Mouse (Mus musculus) kidney, embryonic 15.5 days (tissue): ENCODE results near the gene Orm3. TPM values are rescaled to one million over a fixed set of nuclear protein-coding genes. Genes with fewer than 3 reads are reported as not detected.

Experiments
- ATAC-seq: fragments of 200-750 bp; cut with Nextera tagmentation; replicated peaks from 2 replicates; pipeline ENCODE4 v1.8.0; 2017; ENCODE audit warnings: moderate TSS enrichment; ENCODE audit not compliant: low FRiP score
- H3K27ac ChIP-seq: fragments of 300-500 bp; sonication (generic); 2 replicates; pipeline ENCODE4 v1.5.1; 2015; ENCODE audit warnings: mild to moderate bottlenecking, inconsistent platforms
- H3K27me3 ChIP-seq: fragments of 300-500 bp; sonication (generic); 2 replicates; pipeline ENCODE4 v1.6.1; 2015; ENCODE audit warnings: inconsistent platforms
- H3K36me3 ChIP-seq: fragments of 300-500 bp; sonication (generic); 2 replicates; pipeline ENCODE4 v1.6.1; 2015; ENCODE audit warnings: inconsistent platforms
- H3K4me1 ChIP-seq: fragments of 300-500 bp; sonication (generic); 2 replicates; pipeline ENCODE4 v1.6.1; 2015; ENCODE audit warnings: inconsistent platforms
- H3K4me2 ChIP-seq: fragments of 300-500 bp; sonication (generic); 2 replicates; pipeline ENCODE4 v1.6.1; 2015; ENCODE audit warnings: moderate library complexity, mild to moderate bottlenecking, inconsistent platforms
- H3K4me3 ChIP-seq: fragments of 300-500 bp; sonication (generic); replicated peaks from 2 replicates; pipeline ENCODE4 v1.5.1; 2015; ENCODE audit warnings: mild to moderate bottlenecking, inconsistent platforms
- H3K9ac ChIP-seq: fragments of 300-500 bp; sonication (generic); 2 replicates; pipeline ENCODE4 v1.6.1; 2015; ENCODE audit warnings: mild to moderate bottlenecking, inconsistent platforms
- H3K9me3 ChIP-seq: fragments of 300-500 bp; sonication (generic); replicated peaks from 2 replicates; pipeline ENCODE4 v1.6.1; 2016; ENCODE audit warnings: inconsistent platforms
- WGBS: fragments of 180-500 bp; shearing (Covaris S2); methylation state at CpG from one replicate; pipeline ENCODE4 v1.1.7; 2015; ENCODE audit warnings: mixed read lengths; 5-methylcytosine and 5-hydroxymethylcytosine counted together
- polyA plus RNA-seq: library from polyadenylated mRNA; unstranded; fragments of >200 nt; fragmentation: Nextera tagmentation; extraction: Ambion mirVana; gene quantifications from 2 replicates; pipeline ENCODE4 v1.2.1, GENCODE M21; 2015

Orm3 gene
- polyA plus RNA-seq, 1 experiment from 2014 or later = not detected

DNA sequence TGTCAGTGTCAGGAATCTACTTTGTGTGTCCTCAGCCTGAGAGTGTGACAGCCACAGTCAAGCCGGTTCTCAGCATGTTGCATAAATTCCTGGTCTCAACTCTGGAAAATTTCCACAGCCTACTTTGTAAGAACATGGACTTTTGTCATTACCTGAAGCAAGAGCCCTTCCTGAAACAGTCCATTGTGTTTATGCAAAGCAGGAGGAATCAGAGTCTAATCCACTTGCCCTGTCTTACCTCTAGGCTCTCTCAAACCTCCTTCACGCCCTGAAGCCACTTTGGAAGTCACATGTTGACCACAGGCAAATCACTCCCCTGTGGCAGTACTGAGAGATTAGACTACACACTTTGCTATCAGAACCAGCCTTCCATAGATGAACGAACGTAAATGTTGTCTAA is 13.5 kb upstream of the Orm3 start:
- Histone ChIP-seq H3K4me3 (no peak overlapping the region), H3K27ac (no peak overlapping the region), H3K4me1 (no peaks in the 10 kb centered on the region), H3K9ac (no peak overlapping the region), H3K4me2 (no peak overlapping the region), H3K27me3 (no peaks in the 10 kb centered on the region), H3K36me3 (no peaks in the 10 kb centered on the region), H3K9me3 (no peaks in the 10 kb centered on the region)
- ATAC-seq = no peak
- WGBS = 68% methylated on average over 4 of the region's 4 CpGs

DNA sequence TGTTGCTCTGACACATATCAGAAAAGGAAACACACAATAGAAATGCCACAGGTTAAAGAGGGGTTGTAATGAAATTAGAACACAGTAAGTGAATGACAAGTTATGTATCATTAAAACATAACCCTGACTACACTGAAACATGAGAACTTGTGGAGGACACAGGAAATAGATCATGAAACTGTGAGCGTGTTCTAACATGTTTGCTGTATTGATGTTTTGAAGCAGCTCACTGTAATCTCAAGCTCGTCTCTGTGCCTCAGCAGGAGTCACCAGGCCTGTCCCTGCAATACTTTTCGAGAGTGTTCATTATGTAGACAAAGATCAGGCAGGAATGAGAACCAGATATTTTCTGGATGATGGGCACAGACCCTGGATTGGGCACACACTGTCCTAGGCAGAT is 12.4 kb upstream of the Orm3 start:
- WGBS = 66% methylated on average over 3 of the region's 3 CpGs
- H3K9ac ChIP-seq = no peak overlapping the region
- H3K4me3 ChIP-seq = no peak overlapping the region
- no peak for ATAC-seq
- no peaks in the 10 kb centered on the region for H3K9me3 ChIP-seq
- no peak overlapping the region for H3K27ac ChIP-seq
- H3K36me3 ChIP-seq = no peaks in the 10 kb centered on the region
- no peaks in the 10 kb centered on the region for H3K27me3 ChIP-seq
- H3K4me2 ChIP-seq = no peak overlapping the region
- no peaks in the 10 kb centered on the region for H3K4me1 ChIP-seq

DNA sequence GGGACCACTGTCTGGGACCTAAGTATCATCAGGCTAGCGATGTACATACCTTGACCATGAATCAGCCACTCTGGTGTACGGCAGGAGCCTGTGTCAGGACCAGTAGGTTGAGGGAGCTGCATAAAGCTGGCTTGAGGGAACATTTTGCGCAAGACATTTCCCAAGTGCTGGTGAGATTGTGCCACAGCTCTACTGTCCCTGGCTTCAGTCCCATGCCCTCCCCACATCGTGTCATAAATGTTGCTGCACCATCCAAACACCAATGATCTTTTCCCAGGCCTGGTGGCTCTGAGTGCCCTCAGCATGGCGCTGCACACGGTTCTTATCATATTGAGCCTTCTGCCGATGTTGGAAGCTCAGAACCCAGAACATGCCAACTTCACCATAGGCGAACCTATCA is 11.7 kb upstream of the Orm3 start, which contains the start of gene Orm1:
Gene Orm1, plus strand, starts transcription at position 266 of the 400 bp plus-strand sequence.
- WGBS = 84% methylated on average over 8 of the region's 8 CpGs
- H3K4me1 ChIP-seq = no peaks in the 10 kb centered on the region
- H3K9ac ChIP-seq = no peak within 1 kb of the TSS
- H3K36me3 ChIP-seq = no peaks in the 10 kb centered on the region
- no peak within 1 kb of the TSS for H3K27ac ChIP-seq
- no peaks in the 10 kb centered on the region for H3K27me3 ChIP-seq
- H3K4me2 ChIP-seq = no peak within 1 kb of the TSS
- H3K4me3 ChIP-seq = no peak within 1 kb of the TSS
- ATAC-seq = no peak
- H3K9me3 ChIP-seq = no peaks in the 10 kb centered on the region

DNA sequence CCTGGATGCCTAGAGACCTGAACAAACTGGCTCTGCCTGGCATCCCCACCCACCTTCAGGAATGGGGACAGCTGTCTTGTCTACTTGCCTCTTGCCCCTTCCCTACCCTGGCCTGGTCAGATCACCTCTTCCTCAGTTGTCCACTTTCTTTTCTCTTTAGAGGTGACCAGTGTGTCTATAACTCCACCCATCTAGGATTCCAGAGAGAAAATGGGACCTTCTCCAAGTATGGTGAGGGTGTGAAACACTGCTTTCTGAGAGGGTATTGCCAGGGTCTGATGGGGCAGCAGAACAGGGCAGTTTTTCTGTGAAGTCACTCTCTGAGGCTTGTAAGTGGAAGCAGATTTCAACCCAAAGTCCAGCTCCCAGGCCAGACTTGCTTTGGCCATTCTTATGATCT is 10.7 kb upstream of the Orm3 start:
- Histone ChIP-seq H3K27ac (no peak overlapping the region), H3K9me3 (no peaks in the 10 kb centered on the region)
- no peak for ATAC-seq

DNA sequence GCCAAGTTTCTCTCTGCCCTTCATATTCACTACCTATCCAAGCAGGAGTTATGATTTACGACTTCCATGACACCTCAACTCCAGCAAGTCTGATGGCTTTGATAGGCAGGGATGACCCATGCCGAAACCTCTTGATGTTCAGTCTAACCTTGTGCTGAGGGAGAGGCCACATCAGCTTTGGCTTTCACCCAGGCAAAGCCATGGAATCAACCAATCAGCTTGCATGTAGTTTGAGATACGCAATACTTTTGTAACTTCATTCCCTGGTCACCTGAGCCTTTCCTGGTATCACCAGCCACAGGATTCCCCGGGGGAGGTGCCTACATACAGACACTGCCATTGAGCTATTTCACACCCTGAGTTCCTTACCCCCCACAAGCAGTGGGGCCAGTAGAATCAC is 9.3 kb upstream of the Orm3 start:
- Histone ChIP-seq H3K4me3 (no peak overlapping the region), H3K4me2 (no peak overlapping the region), H3K9ac (no peak overlapping the region), H3K27ac (no peak overlapping the region), H3K4me1 (no peaks in the 10 kb centered on the region), H3K27me3 (no peaks in the 10 kb centered on the region), H3K36me3 (no peaks in the 10 kb centered on the region), H3K9me3 (no peaks in the 10 kb centered on the region)
- ATAC-seq = no peak
- WGBS = 80% methylated on average over 4 of the region's 4 CpGs

More for the DNA sequence above, 10.7 kb upstream of the Orm3 start:
- no peaks in the 10 kb centered on the region for H3K4me1 ChIP-seq
- H3K4me3 ChIP-seq = no peak overlapping the region
- no peak overlapping the region for H3K9ac ChIP-seq
- H3K36me3 ChIP-seq = no peaks in the 10 kb centered on the region
- no peak overlapping the region for H3K4me2 ChIP-seq
- no peaks in the 10 kb centered on the region for H3K27me3 ChIP-seq

DNA sequence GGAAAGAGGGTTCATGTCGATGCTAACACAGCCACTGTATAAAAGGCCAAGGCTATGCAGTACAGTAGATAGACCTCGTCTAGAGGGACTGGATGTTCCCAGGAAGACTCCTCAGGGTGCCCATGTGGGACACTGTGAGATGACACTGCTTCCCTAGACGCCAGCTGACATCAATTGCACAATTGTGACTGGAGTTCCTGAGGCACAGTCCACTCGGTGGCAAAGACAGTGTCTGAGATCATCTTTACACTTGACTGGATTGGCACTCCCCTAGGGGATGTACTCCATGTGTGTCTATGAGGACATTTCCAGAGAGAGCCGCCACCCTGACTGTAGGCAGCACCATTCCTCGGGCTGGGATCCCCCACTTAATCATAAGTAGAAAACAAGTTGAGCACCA is 7.4 kb upstream of the Orm3 start:
- Histone ChIP-seq H3K4me2 (no peak overlapping the region), H3K36me3 (no peaks in the 10 kb centered on the region), H3K9ac (no peak overlapping the region), H3K4me1 (no peaks in the 10 kb centered on the region), H3K27ac (no peak overlapping the region), H3K4me3 (no peak overlapping the region), H3K27me3 (no peaks in the 10 kb centered on the region), H3K9me3 (no peaks in the 10 kb centered on the region)
- ATAC-seq = 0 out of 2 replicates have a peak, but pooled peaks have one; percentile 9
- 69% methylated on average over 6 of the region's 6 CpGs for WGBS

DNA sequence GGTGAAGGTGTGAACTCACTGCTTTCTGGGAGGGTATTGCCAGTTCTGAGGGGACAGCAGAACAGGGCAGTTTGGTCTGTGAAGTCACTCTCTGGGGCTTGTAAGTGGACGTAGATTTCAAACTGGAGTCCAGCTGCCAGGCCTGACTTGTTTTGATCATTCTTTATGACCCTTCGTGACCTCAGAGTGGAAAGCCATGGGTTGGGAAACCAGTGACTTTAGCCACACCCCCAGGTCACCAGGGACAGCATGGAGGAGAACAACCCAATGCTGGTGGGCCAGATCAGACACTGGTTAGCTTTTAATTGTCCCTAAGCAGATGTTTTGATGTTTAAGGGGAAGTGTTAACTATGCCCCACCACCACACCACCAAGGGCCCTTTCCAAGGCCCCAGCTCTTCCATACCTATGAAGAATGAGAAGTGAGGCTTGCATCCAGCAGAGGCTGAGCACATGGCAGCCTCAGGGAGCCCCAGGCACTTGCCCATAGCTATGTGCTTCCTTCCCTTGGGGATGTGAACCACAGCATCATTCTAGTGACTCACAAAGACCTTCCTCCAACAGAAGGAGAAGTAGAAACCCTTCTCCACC is 1.1 kb downstream of the Orm3 start:
- WGBS = 52% methylated on average over 2 of the region's 2 CpGs
- H3K4me3 ChIP-seq = no peak overlapping the region
- ATAC-seq = no peak

DNA sequence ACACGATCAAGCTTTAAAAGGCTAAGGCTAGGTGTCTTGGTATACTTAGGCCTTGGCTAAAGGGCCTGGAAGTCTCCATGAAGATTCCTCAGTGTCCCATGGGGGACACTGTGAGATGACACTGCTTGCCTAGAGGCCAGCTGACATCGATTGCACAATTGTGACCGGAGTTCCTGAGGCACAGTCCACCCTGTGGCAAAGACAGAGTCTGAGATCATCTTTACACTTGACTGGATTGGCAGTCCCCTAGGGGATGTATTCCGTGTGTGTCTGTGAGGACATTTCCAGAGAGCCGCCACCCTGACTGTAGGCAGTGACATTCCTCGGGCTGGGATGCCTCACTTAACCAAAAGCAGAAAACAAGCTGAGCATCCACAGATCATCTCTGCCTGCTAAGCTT is 3.9 kb downstream of the Orm3 start:
- no peaks in the 10 kb centered on the region for H3K9me3 ChIP-seq
- no peak overlapping the region for H3K9ac ChIP-seq
- no peaks in the 10 kb centered on the region for H3K36me3 ChIP-seq
- 74% methylated on average over 6 of the region's 6 CpGs for WGBS
- H3K27me3 ChIP-seq = no peaks in the 10 kb centered on the region
- H3K4me1 ChIP-seq = no peaks in the 10 kb centered on the region
- ATAC-seq = no peak
- no peak overlapping the region for H3K4me3 ChIP-seq
- H3K27ac ChIP-seq = no peak overlapping the region
- no peak overlapping the region for H3K4me2 ChIP-seq

More for the DNA sequence above, 1.1 kb downstream of the Orm3 start:
- Histone ChIP-seq H3K27me3 (no peaks in the 10 kb centered on the region), H3K9me3 (no peaks in the 10 kb centered on the region), H3K9ac (no peak overlapping the region), H3K27ac (no peak overlapping the region), H3K4me1 (no peaks in the 10 kb centered on the region), H3K4me2 (no peak overlapping the region), H3K36me3 (no peaks in the 10 kb centered on the region)

DNA sequence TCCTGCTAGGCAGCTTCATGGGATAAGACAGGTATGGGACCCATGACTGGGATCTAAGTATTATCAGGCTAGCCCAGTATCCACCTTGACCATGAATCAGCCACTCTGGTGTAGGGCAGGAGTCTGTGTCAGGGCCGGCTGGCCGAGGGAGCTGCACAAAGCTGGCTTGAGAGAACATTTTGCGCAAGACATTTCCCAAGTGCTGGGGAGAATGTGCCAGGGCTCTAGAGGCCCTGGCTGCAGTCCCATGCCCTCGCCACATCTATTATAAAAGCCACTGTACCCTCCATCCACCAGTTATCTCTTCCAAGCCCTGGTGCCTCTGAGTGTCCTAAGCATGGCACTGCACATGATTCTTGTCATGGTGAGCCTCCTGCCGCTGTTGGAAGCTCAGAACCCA is 6.2 kb downstream of the Orm3 start, which contains the start of gene Orm2:
Gene Orm2, plus strand, starts transcription at position 300 of the 400 bp plus-strand sequence.
- no peak within 1 kb of the TSS for H3K4me3 ChIP-seq
- H3K9ac ChIP-seq = no peak within 1 kb of the TSS
- 94% methylated on average over 5 of the region's 5 CpGs for WGBS
- no peak within 1 kb of the TSS for H3K4me2 ChIP-seq
- H3K4me1 ChIP-seq = no peaks in the 10 kb centered on the region
- peaks cover under 1% of the 10 kb centered on the region; the same call in 1 of the 2 replicates for H3K36me3 ChIP-seq
- H3K27me3 ChIP-seq = no peaks in the 10 kb centered on the region
- no peak for ATAC-seq
- H3K9me3 ChIP-seq = no peaks in the 10 kb centered on the region
- H3K27ac ChIP-seq = no peak within 1 kb of the TSS

DNA sequence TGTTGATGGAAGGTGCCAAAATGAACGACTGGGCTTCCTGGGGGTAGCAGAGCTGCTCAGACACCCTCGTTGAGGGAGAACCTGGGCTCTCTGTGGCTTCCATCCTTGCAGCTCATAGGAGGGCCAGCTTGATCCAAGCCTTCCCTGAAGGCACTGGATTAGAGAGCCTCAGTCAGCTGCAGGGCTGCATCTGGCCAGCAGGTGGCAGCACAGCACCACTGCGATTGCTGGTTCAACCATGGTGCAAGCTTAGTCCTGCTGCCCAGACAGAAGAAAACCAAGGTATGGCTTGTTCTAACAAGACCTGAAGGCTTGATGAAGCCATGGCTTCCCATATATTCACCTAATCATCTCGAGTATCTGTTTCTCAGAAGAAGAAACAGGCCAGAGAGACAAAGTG is 12.6 kb downstream of the Orm3 start:
- Histone ChIP-seq H3K27ac (no peak overlapping the region), H3K9ac (no peak overlapping the region)
- WGBS = 18% methylated on average over 4 of the region's 4 CpGs

DNA sequence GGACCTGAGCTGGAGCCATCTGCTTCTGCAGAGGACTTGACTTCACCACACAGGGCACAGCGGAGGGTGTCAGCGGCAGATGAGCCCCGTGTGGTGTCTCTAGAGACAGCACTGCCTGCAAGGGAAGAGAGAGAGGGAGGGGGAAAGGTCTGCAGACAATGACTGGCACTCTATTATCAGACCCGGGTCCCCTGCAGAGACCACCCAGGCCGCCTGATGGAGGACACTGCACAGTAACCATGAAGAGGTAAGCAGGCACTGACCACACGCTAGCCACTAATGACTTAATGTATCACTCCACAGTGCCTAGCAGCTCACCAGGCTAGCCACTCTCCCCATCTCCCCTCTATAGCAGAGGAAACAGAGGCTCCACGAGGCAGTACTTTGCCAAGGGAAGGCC is 14.9 kb downstream of the Orm3 start:
- no peak overlapping the region for H3K27ac ChIP-seq
- H3K9me3 ChIP-seq = no peaks in the 10 kb centered on the region
- no peaks in the 10 kb centered on the region for H3K4me1 ChIP-seq
- no peaks in the 10 kb centered on the region for H3K27me3 ChIP-seq
- H3K36me3 ChIP-seq = peaks cover 77% of the 10 kb centered on the region
- H3K9ac ChIP-seq = no peak overlapping the region
- no peak overlapping the region for H3K4me2 ChIP-seq
- ATAC-seq = no peak
- WGBS = 72% methylated on average over 7 of the region's 7 CpGs
- H3K4me3 ChIP-seq = no peak overlapping the region

More for the DNA sequence above, 12.6 kb downstream of the Orm3 start:
- Histone ChIP-seq H3K9me3 (no peaks in the 10 kb centered on the region), H3K4me1 (no peaks in the 10 kb centered on the region), H3K4me2 (no peak overlapping the region), H3K36me3 (peaks cover 54% of the 10 kb centered on the region), H3K4me3 (no peak overlapping the region), H3K27me3 (no peaks in the 10 kb centered on the region)
- ATAC-seq = peak; percentile 20; the same call in 1 of the 2 replicates

DNA sequence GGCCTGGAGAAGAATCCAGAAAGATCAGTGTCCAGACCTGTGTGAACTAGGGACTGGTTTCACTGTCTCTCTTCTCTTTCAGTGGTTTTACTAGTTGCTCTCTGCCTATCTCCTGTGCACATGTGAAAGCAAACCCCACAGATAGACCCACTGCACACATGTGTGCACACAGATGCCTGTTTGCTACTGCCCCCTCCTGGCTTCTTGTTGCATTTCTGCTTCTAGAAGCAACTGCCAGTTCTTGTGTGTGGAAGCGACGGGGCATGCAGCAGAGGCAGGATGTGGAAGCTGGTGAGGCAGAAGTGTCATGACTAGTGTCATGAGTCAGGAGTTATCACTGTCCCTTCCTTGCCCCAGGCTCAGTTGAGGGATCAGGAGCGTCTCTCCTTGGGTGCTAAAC is 15.9 kb downstream of the Orm3 start:
- no peak for ATAC-seq
- Histone ChIP-seq H3K9me3 (no peaks in the 10 kb centered on the region), H3K4me2 (no peak overlapping the region), H3K27me3 (no peaks in the 10 kb centered on the region), H3K4me1 (no peaks in the 10 kb centered on the region), H3K9ac (no peak overlapping the region), H3K36me3 (peaks cover 85% of the 10 kb centered on the region), H3K27ac (no peak overlapping the region), H3K4me3 (no peak overlapping the region)
- WGBS = 48% methylated on average over 3 of the region's 3 CpGs

DNA sequence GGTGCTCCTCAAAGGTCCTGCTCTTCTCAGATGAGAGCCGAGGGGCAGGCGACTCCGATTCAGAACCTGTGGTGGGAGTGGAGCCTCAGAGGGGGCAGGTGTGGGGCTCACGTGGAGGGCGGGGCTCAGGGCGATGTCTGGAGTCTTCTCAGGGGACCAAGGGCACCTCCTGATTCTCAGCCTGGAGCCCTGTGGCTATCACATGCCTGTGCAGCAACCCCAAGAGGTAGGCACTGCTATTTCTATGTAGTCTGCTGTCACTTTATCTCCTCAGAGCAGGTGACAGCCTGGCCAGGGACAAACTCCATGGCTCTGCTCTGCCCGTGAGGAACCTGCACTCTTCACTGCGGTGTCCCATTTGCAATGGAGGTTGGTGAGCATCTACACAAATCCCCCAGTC is 17.4 kb downstream of the Orm3 start:
- WGBS = 88% methylated on average over 8 of the region's 8 CpGs
- H3K4me2 ChIP-seq = no peak overlapping the region
- no peaks in the 10 kb centered on the region for H3K27me3 ChIP-seq
- H3K4me3 ChIP-seq = no peak overlapping the region
- H3K36me3 ChIP-seq = peaks cover 86% of the 10 kb centered on the region
- no peaks in the 10 kb centered on the region for H3K4me1 ChIP-seq
- ATAC-seq = no peak; the same call in 1 of the 2 replicates
- H3K9me3 ChIP-seq = no peaks in the 10 kb centered on the region
- H3K9ac ChIP-seq = no peak overlapping the region
- no peak overlapping the region for H3K27ac ChIP-seq
